ENCODE assay signal across 8 mouse cellular contexts in the genomic region with DNA sequence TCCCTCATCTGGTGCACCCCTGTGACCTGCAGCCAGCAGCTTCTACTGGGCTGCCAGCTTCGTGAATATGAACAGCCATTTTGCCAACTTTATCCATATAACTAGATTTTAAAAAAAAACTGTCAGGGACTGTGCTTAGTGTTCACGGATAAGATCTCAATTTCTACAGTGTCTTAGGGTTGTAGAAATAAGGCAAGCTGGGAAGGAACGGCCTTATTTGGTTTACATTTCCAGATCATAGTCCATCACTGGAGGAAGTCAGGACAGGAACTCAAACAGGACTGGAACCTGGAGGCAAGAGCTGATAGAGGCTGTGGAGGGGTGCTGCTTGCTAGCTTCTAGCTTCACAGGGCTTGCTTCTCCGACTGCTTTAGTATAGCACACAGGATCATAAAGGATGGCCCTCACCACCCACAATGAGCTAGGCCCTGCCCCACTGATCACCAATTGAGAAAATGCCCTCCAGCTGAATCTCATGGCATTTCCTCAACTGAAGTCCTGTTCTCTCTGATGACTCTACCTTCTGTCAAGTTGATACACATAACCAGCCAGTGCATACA. TPM values are rescaled to one million over a fixed set of nuclear protein-coding genes. Genes with fewer than 3 reads are reported as not detected.
DNase-seq lines count a peak whose midpoint lies in the region; ATAC-seq and TF ChIP-seq lines count a peak whose summit lies in the region.

No protein-coding gene starts in this region.

- no peaks in the 10 kb centered on the region for H3K27me3 ChIP-seq in lung, embryonic 15.5 days
- no peaks in the 10 kb centered on the region for H3K27me3 ChIP-seq in hindbrain, postnatal 0 days (ENCODE audit: insufficient read depth, low read length)
- no peaks in the 10 kb centered on the region for H3K27me3 ChIP-seq in neural tube, embryonic 14.5 days (ENCODE audit: control insufficient read depth, insufficient read depth, low read length)

- ATAC-seq in lung, embryonic 15.5 days (ENCODE audit: borderline replicate concordance, extremely low read depth, low FRiP score, low TSS enrichment), result no peak
- no peak for ATAC-seq in hindbrain, postnatal 0 days
- ATAC-seq in neural tube, embryonic 14.5 days (ENCODE audit: low read depth), result no peak
- ATAC-seq in cerebellum, adult (ENCODE audit: insufficient number of reproducible peaks, low FRiP score, low TSS enrichment), result no peak

- 21% methylated on average over 4 of the region's 4 CpGs for WGBS in lung, embryonic 15.5 days
- 24% methylated on average over 4 of the region's 4 CpGs for WGBS in hindbrain, postnatal 0 days
- WGBS in neural tube, embryonic 14.5 days, result 31% methylated on average over 4 of the region's 4 CpGs

- no peaks in the 10 kb centered on the region for H3K36me3 ChIP-seq in lung, embryonic 15.5 days
- no peaks in the 10 kb centered on the region for H3K36me3 ChIP-seq in hindbrain, postnatal 0 days (ENCODE audit: insufficient read depth, low read length)
- H3K36me3 ChIP-seq in neural tube, embryonic 14.5 days (ENCODE audit: control insufficient read depth, insufficient read depth, low read length), result 0 out of 2 replicates have a peak, but pooled peaks cover 3% of the 10 kb centered on the region

- no peak for TF ChIP-seq CTCF in hindbrain, postnatal 0 days (IDR thresholded peaks at IDR 0.05; ENCODE audit: low read depth)

- H3K4me2 ChIP-seq in lung, embryonic 15.5 days, result peak overlapping the region; percentile 76
- peak overlapping the region; percentile 83 for H3K4me2 ChIP-seq in hindbrain, postnatal 0 days (ENCODE audit: low read depth, low read length)
- H3K4me2 ChIP-seq in neural tube, embryonic 14.5 days (ENCODE audit: low read depth, low read length), result peak overlapping the region; percentile 71

- peak overlapping the region; percentile 100 for H3K9ac ChIP-seq in lung, embryonic 15.5 days
- H3K9ac ChIP-seq in hindbrain, postnatal 0 days (replicated peaks; ENCODE audit: low read length), result peak overlapping the region; percentile 99
- H3K9ac ChIP-seq in neural tube, embryonic 14.5 days (replicated peaks; ENCODE audit: low read depth, low read length), result peak overlapping the region; percentile 99

- H3K27ac ChIP-seq in lung, embryonic 15.5 days, result peak overlapping the region; percentile 99
- peak overlapping the region; percentile 99 for H3K27ac ChIP-seq in hindbrain, postnatal 0 days
- peak overlapping the region; percentile 100 for H3K27ac ChIP-seq in neural tube, embryonic 14.5 days (ENCODE audit: low read depth, low read length)

- peak overlapping the region; percentile 78 for H3K4me3 ChIP-seq in lung, embryonic 15.5 days
- H3K4me3 ChIP-seq in hindbrain, postnatal 0 days (ENCODE audit: low read length), result peak overlapping the region; percentile 94
- H3K4me3 ChIP-seq in neural tube, embryonic 14.5 days (ENCODE audit: low read depth, low read length), result peak overlapping the region; percentile 96

- DNase-seq in lung, postnatal 36 days, result no peak
- DNase-seq in c-Kit-positive CD71-positive TER-119-positive erythroid progenitor cells, embryonic 14.5 days (ENCODE audit: low spot score), result peak; percentile 37
- DNase-seq in hindbrain, postnatal 0 days (ENCODE audit: low spot score), result no peak
- DNase-seq in cerebellum, adult 11 months, result no peak
- DNase-seq in layer of hippocampus, postnatal 14 days (ENCODE audit: low spot score in 2 of 2), result no peak

- no peaks in the 10 kb centered on the region for H3K9me3 ChIP-seq in lung, embryonic 15.5 days
- H3K9me3 ChIP-seq in hindbrain, postnatal 0 days (ENCODE audit: low read length), result no peaks in the 10 kb centered on the region
- H3K9me3 ChIP-seq in neural tube, embryonic 14.5 days (ENCODE audit: control insufficient read depth, low read length), result no peaks in the 10 kb centered on the region

- H3K4me1 ChIP-seq in lung, embryonic 15.5 days, result peaks cover 20% of the 10 kb centered on the region
- 0 out of 2 replicates have a peak, but pooled peaks cover 6% of the 10 kb centered on the region for H3K4me1 ChIP-seq in hindbrain, postnatal 0 days (ENCODE audit: insufficient read depth, low read length)
- H3K4me1 ChIP-seq in neural tube, embryonic 14.5 days (ENCODE audit: control insufficient read depth, insufficient read depth, low read length), result peaks cover 20% of the 10 kb centered on the region

RNA-seq across cellular contexts. Expression of a gene that starts 1.4 kb away (rescaled TPM):
- 36.2 and 37.8 TPM in 2 replicates for polyA plus RNA-seq in lung, embryonic 15.5 days (2015; fragmentation: Nextera tagmentation; extraction: Ambion mirVana)
- total RNA-seq in hindbrain, postnatal 0 days (2014; rRNA removed), result 178 and 184 TPM in 2 replicates
- polyA plus RNA-seq in hindbrain, postnatal 0 days (2015; fragmentation: Nextera tagmentation; extraction: Ambion mirVana), result 56.8 and 64.4 TPM in 2 replicates
- 52.4 and 55.9 TPM in 2 replicates for polyA plus RNA-seq in neural tube, embryonic 14.5 days (2014; fragmentation: Nextera tagmentation; extraction: Ambion mirVana)
- total RNA-seq in layer of hippocampus, postnatal 14 days (2021), result 100 to 1,000 TPM; 135 to 137 TPM

RNA-seq across cellular contexts. Expression of a gene that starts 16.4 kb away (rescaled TPM):
- 4.2 and 4.8 TPM in 2 replicates for polyA plus RNA-seq in lung, embryonic 15.5 days (2015; fragmentation: Nextera tagmentation; extraction: Ambion mirVana)
- total RNA-seq in hindbrain, postnatal 0 days (2014; rRNA removed), result 9.9 and 10.2 TPM in 2 replicates
- 10.6 and 11.1 TPM in 2 replicates for polyA plus RNA-seq in hindbrain, postnatal 0 days (2015; fragmentation: Nextera tagmentation; extraction: Ambion mirVana)
- 15.2 and 17.6 TPM in 2 replicates for polyA plus RNA-seq in neural tube, embryonic 14.5 days (2014; fragmentation: Nextera tagmentation; extraction: Ambion mirVana)
- 10 to 100 TPM; 35.6 to 36.5 TPM for total RNA-seq in layer of hippocampus, postnatal 14 days (2021)

RNA-seq across cellular contexts. Expression of a gene that starts 27.7 kb away (rescaled TPM):
- 34.9 and 36.2 TPM in 2 replicates for polyA plus RNA-seq in lung, embryonic 15.5 days (2015; fragmentation: Nextera tagmentation; extraction: Ambion mirVana)
- total RNA-seq in hindbrain, postnatal 0 days (2014; rRNA removed), result 20.2 and 20.6 TPM in 2 replicates
- 52.5 and 55.3 TPM in 2 replicates for polyA plus RNA-seq in hindbrain, postnatal 0 days (2015; fragmentation: Nextera tagmentation; extraction: Ambion mirVana)
- 62.6 and 69.7 TPM in 2 replicates for polyA plus RNA-seq in neural tube, embryonic 14.5 days (2014; fragmentation: Nextera tagmentation; extraction: Ambion mirVana)
- total RNA-seq in layer of hippocampus, postnatal 14 days (2021), result 10 to 100 TPM; 27.5 to 27.7 TPM
